Mouse (Mus musculus) bone marrow, adult 2 months (tissue): ENCODE measurements around the gene Mfsd2a. TPM values are rescaled to one million over a fixed set of nuclear protein-coding genes. Genes with fewer than 3 reads are reported as not detected.

Experiments
- H3K27ac ChIP-seq: fragments of 200-500 bp; 2 replicates; pipeline ENCODE4 v1.5.1; 2012; ENCODE audit warnings: low read depth, mild to moderate bottlenecking, control low read depth, inconsistent platforms, low read length; ENCODE audit not compliant: control insufficient read depth, poor library complexity, insufficient read depth
- H3K4me1 ChIP-seq: fragments of 200-500 bp; 2 replicates; pipeline ENCODE4 v1.6.1; 2011; ENCODE audit warnings: low read length; ENCODE audit not compliant: control insufficient read depth, insufficient read depth
- H3K4me3 ChIP-seq: fragments of 200-500 bp; replicated peaks from 2 replicates; pipeline ENCODE3; 2011; ENCODE audit warnings: mild to moderate bottlenecking, low read depth, low read length, control low read depth; ENCODE audit not compliant: control insufficient read depth
- CTCF ChIP-seq: fragments of 200-500 bp; IDR thresholded peaks from 2 replicates; pipeline ENCODE4 v1.5.1; 2011; ENCODE audit warnings: low read length, control low read depth; ENCODE audit not compliant: control insufficient read depth, insufficient read depth
- POLR2A ChIP-seq: fragments of 200-500 bp; IDR thresholded peaks from 2 replicates; pipeline ENCODE4 v1.6.1; 2011; ENCODE audit warnings: low read depth, mild to moderate bottlenecking, control low read depth, low read length, borderline replicate concordance; ENCODE audit not compliant: control insufficient read depth
- WGBS: fragments of 180-500 bp; shearing (Covaris S2); methylation state at CpG from one replicate; pipeline ENCODE4 v1.1.7; 2018; 5-methylcytosine and 5-hydroxymethylcytosine counted together
- polyA plus RNA-seq: library from polyadenylated mRNA; stranded (reverse); fragments of >200 nt; gene quantifications from 2 replicates; pipeline ENCODE4 v1.2.4, GENCODE M21; 2011; ENCODE audit warnings: low replicate concordance; ENCODE audit not compliant: missing spikeins, insufficient read depth, insufficient read length

Mfsd2a gene
- polyA plus RNA-seq, 1 experiment: not detected

GRCm38 (mm10) chr4:122982537-122982936, 21.5 kb upstream of the Mfsd2a start:
- H3K27ac ChIP-seq: no peak overlapping the region
- WGBS: 23% methylated on average over 3 of the region's 3 CpGs
- no peak overlapping the region for H3K4me3 ChIP-seq
- peaks cover 2% of the 10 kb centered on the region; the same call in 1 of the 2 replicates for H3K4me1 ChIP-seq
- TF ChIP-seq CTCF (no peak), POLR2A (no peak)

GRCm38 (mm10) chr4:122981930-122982329, 20.9 kb upstream of the Mfsd2a start:
- 55% methylated on average over 3 of the region's 3 CpGs for WGBS
- H3K4me3 ChIP-seq: no peak overlapping the region
- peaks cover 2% of the 10 kb centered on the region; the same call in 1 of the 2 replicates for H3K4me1 ChIP-seq
- TF ChIP-seq CTCF (no peak), POLR2A (no peak)
- no peak overlapping the region for H3K27ac ChIP-seq

GRCm38 (mm10) chr4:122981238-122981637, 20.2 kb upstream of the Mfsd2a start:
- Histone ChIP-seq H3K4me3 (no peak overlapping the region), H3K27ac (no peak overlapping the region), H3K4me1 (peaks cover 2% of the 10 kb centered on the region; the same call in 1 of the 2 replicates)
- TF ChIP-seq POLR2A (no peak), CTCF (no peak)
- 66% methylated on average over 7 of the region's 7 CpGs for WGBS

GRCm38 (mm10) chr4:122980684-122981083, 19.7 kb upstream of the Mfsd2a start:
- Histone ChIP-seq H3K4me1 (peaks cover 2% of the 10 kb centered on the region; the same call in 1 of the 2 replicates), H3K27ac (no peak overlapping the region), H3K4me3 (no peak overlapping the region)
- TF ChIP-seq POLR2A (no peak), CTCF (no peak)
- 65% methylated on average over 2 of the region's 2 CpGs for WGBS

GRCm38 (mm10) chr4:122979826-122980225, 18.8 kb upstream of the Mfsd2a start:
- Histone ChIP-seq H3K27ac (no peak overlapping the region), H3K4me1 (peaks cover 2% of the 10 kb centered on the region; the same call in 1 of the 2 replicates), H3K4me3 (no peak overlapping the region)
- TF ChIP-seq CTCF (no peak), POLR2A (no peak)
- 74% methylated on average over 3 of the region's 3 CpGs for WGBS

GRCm38 (mm10) chr4:122978850-122979249, 17.9 kb upstream of the Mfsd2a start:
- no peak overlapping the region for H3K27ac ChIP-seq
- TF ChIP-seq CTCF: no peak
- TF ChIP-seq POLR2A: no peak
- 71% methylated on average over 2 of the region's 2 CpGs for WGBS
- peaks cover 2% of the 10 kb centered on the region; the same call in 1 of the 2 replicates for H3K4me1 ChIP-seq
- no peak overlapping the region for H3K4me3 ChIP-seq

- H3K27ac ChIP-seq: no peak overlapping the region
- TF ChIP-seq CTCF: no peak
- no peak for TF ChIP-seq POLR2A
- no peak overlapping the region for H3K4me3 ChIP-seq
- no peaks in the 10 kb centered on the region; the same call in 1 of the 2 replicates for H3K4me1 ChIP-seq
- 80% methylated on average over 4 of the region's 4 CpGs for WGBS
Observed at GRCm38 (mm10) chr4:122976885-122977284, 15.9 kb upstream of the Mfsd2a start.

- TF ChIP-seq CTCF: no peak
- TF ChIP-seq POLR2A: no peak
- no peaks in the 10 kb centered on the region; the same call in 1 of the 2 replicates for H3K4me1 ChIP-seq
- 79% methylated on average over 5 of the region's 5 CpGs for WGBS
- H3K27ac ChIP-seq: no peak overlapping the region
- no peak overlapping the region for H3K4me3 ChIP-seq
Observed at GRCm38 (mm10) chr4:122974976-122975520, 14.1 kb upstream of the Mfsd2a start.
